13 mouse cellular contexts compared by ENCODE assay signal in the genomic region with DNA sequence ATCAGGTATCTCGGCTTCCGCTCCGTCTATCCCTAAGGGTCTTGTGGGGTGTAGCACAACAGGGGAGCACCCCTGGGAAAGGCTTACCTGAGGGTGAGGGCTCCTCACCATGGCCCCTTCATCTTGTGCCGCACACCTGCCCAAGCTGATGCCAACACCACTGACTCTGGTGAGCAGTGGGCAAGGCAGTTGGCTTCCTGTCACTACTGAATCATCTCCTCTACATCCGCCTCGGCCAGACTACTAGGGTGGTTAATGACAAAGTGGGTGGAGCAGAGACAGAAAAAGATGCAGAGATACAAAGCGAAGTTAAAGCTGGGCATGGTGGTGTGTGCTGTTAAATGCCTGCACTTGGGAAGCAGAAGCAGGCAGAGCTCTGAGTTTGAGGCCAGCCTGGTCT. TPM values are rescaled to one million over a fixed set of nuclear protein-coding genes. Genes with fewer than 3 reads are reported as not detected.
DNase-seq lines count a peak whose midpoint lies in the region; TF ChIP-seq lines count a peak whose summit lies in the region.
"Had no signal": no experiment of that assay in that cellular context is flagged by ENCODE, and none has a peak within 500 bp of the region (broad histone marks: within the 10 kb centered on the region; RNA-seq: fewer than 3 reads in every experiment).

A gene (minus strand): TSS at position 224 of the 400 bp plus-strand sequence.

- H3ac ChIP-seq in myocyte (ENCODE audit: control insufficient read depth, insufficient read length) = no peak within 1 kb of the TSS

- H3K79me2 ChIP-seq in myocyte (ENCODE audit: control insufficient read depth, insufficient read depth) = no peaks in the 10 kb centered on the region

- peak in 1 of 2 experiments; percentile 51 for DNase-seq in left cerebral cortex, adult 2 months (ENCODE audit: extremely low spot score in 1 of 2, low spot score in 2 of 2)
- no peak for DNase-seq in left cerebral cortex, postnatal 4 days
- DNase-seq in CD4-positive, CD25-positive, alpha-beta regulatory T cell, adult 2 months (ENCODE audit: low read depth, low spot score) = peak; percentile 22
- no peak for DNase-seq in neural tube, embryonic 10.5 days (ENCODE audit: extremely low spot score, low spot score)
- no peak for DNase-seq in c-Kit-positive CD71-positive TER-119-positive erythroid progenitor cells, embryonic 14.5 days (ENCODE audit: low spot score)
- DNase-seq: adrenal gland, postnatal 14 days; cerebellum, postnatal 36 days; right cerebral cortex, postnatal 14 days; thymus, postnatal 4 days had no signal

- intact Hi-C loops in left cerebral cortex, adult 2 months (cut with DNase I) = no loop called here
- intact Hi-C loops in left cerebral cortex, postnatal 4 days (cut with DNase I) = no loop called here

- no peak within 1 kb of the TSS for H3K4me2 ChIP-seq in myocyte (ENCODE audit: low read depth)
- H3K4me2 ChIP-seq: lung, embryonic 15.5 days had no signal

- H3K27me3 ChIP-seq in myocyte (ENCODE audit: control insufficient read depth, insufficient read depth, insufficient read length) = no peaks in the 10 kb centered on the region
- H3K27me3 ChIP-seq: lung, embryonic 15.5 days had no signal

- peak; percentile 25 for TF ChIP-seq POLR2A in myocyte (IDR thresholded peaks at IDR 0.05; ENCODE audit: insufficient read length, low read depth)

- H3K4me1 ChIP-seq in brown adipose tissue, adult 24 weeks (ENCODE audit: control insufficient read depth, insufficient read depth, insufficient read length, low read length) = no peaks in the 10 kb centered on the region
- H3K4me1 ChIP-seq: lung, embryonic 15.5 days had no signal

- no peak for TF ChIP-seq CTCF in left cerebral cortex, adult 2 months (IDR thresholded peaks at IDR 0.05)

- peaks cover 24% of the 10 kb centered on the region for H3K36me3 ChIP-seq in myocyte (ENCODE audit: control insufficient read depth, insufficient read depth)

- no peak within 1 kb of the TSS for H3K4me3 ChIP-seq in left cerebral cortex, adult 2 months
- peak within 1 kb of the TSS; percentile 33 for H3K4me3 ChIP-seq in brown adipose tissue, adult 24 weeks (ENCODE audit: insufficient read depth, low read depth, low read length)
- H3K4me3 ChIP-seq in myocyte = no peak within 1 kb of the TSS
- H3K4me3 ChIP-seq: heart, embryonic 10.5 days; lung, embryonic 15.5 days had no signal

- peak within 1 kb of the TSS; percentile 5; the same call in 1 of the 2 replicates for H3K27ac ChIP-seq in left cerebral cortex, adult 2 months
- H3K27ac ChIP-seq in brown adipose tissue, adult 24 weeks (replicated peaks; ENCODE audit: low read depth, low read length) = peak within 1 kb of the TSS; percentile 61
- H3K27ac ChIP-seq: heart, embryonic 10.5 days; lung, embryonic 15.5 days had no signal

TF ChIP-seq in myocyte, 11 proteins besides CTCF, POLR2A, EP300 and RAD21:
- no peak for TF ChIP-seq MYOD1 (IDR thresholded peaks at IDR 0.05; ENCODE audit: control insufficient read depth in 1 of 3, insufficient read length in 2 of 3, low read depth in 2 of 3)
- peak; percentile 50 for TF ChIP-seq POLR2AphosphoS2 (IDR thresholded peaks at IDR 0.05; ENCODE audit: insufficient read length, low read depth)
- no peak for TF ChIP-seq CEBPB (IDR thresholded peaks at IDR 0.05; ENCODE audit: insufficient read depth, poor library complexity, severe bottlenecking)
TF ChIP-seq in myocyte: peak in this region for 1.

RNA-seq across cellular contexts. Expression of the gene that starts here (rescaled TPM):
- total RNA-seq in left cerebral cortex, adult 2 months (2021) = 1 to 10 TPM; 3.4 to 3.9 TPM
- total RNA-seq in left cerebral cortex, postnatal 4 days (2021) = 1 to 10 TPM; 4.4 to 5.6 TPM
- 0.83 and 1.4 TPM in 2 replicates for polyA plus RNA-seq in brown adipose tissue, adult 24 weeks (2012; ENCODE audit: insufficient read depth, insufficient read length, missing spikeins)
- polyA plus RNA-seq in myocyte (2012; fragmentation: generic; extraction: Trizol) = 0.59 TPM
